Mouse (Mus musculus) CH12.LX (cell line): ENCODE results near the gene Tppp.

ENCODE experiments used
- BHLHE40 ChIP-seq: IDR thresholded peaks from 2 replicates; pipeline ENCODE4 v1.6.1; 2011; ENCODE audit warnings: mild to moderate bottlenecking, low read depth, low read length, improper control_type of control experiment
- CTCF ChIP-seq, 2 experiments: IDR thresholded peaks in 1 of 2; conservative IDR thresholded peaks in 1 of 2; 2 replicates each; pipeline ENCODE4 v1.5.1; 2011 to 2012; ENCODE audit warnings: low read depth in 2 of 2, low read length in 2 of 2, improper control_type of control experiment in 1 of 2, inconsistent platforms in 1 of 2, mild to moderate bottlenecking in 1 of 2, moderate library complexity in 1 of 2
- ELF1 ChIP-seq: IDR thresholded peaks from 2 replicates; pipeline ENCODE4 v1.6.1; 2014; ENCODE audit warnings: low read depth, mild to moderate bottlenecking, inconsistent platforms, low read length, improper control_type of control experiment
- HCFC1 ChIP-seq: IDR thresholded peaks from 2 replicates; pipeline ENCODE4 v1.6.1; 2012; ENCODE audit warnings: low read depth, mild to moderate bottlenecking, inconsistent platforms, low read length, improper control_type of control experiment
- MEF2A ChIP-seq: IDR thresholded peaks from 2 replicates; pipeline ENCODE4 v1.6.1; 2014; ENCODE audit warnings: low read depth, mild to moderate bottlenecking, inconsistent platforms, low read length, improper control_type of control experiment, borderline replicate concordance
- POLR2A ChIP-seq: IDR thresholded peaks from 2 replicates; pipeline ENCODE4 v1.6.1; 2011; ENCODE audit warnings: low read depth, mild to moderate bottlenecking, improper control_type of control experiment, low read length
- RAD21 ChIP-seq: IDR thresholded peaks from 2 replicates; pipeline ENCODE4 v1.6.1; 2011; ENCODE audit warnings: low read depth, mild to moderate bottlenecking, low read length, improper control_type of control experiment, moderate library complexity
- SIN3A ChIP-seq: IDR thresholded peaks from 2 replicates; pipeline ENCODE4 v1.6.1; 2012; ENCODE audit warnings: low read length, improper control_type of control experiment, inconsistent platforms
- UBTF ChIP-seq: IDR thresholded peaks from 2 replicates; pipeline ENCODE4 v1.6.1; 2012; ENCODE audit warnings: low read depth, mild to moderate bottlenecking, inconsistent platforms, low read length, improper control_type of control experiment, moderate library complexity
- USF1 ChIP-seq: IDR thresholded peaks from 2 replicates; pipeline ENCODE4 v1.6.1; 2014; ENCODE audit warnings: low read depth, mild to moderate bottlenecking, inconsistent platforms, low read length, improper control_type of control experiment

DNA sequence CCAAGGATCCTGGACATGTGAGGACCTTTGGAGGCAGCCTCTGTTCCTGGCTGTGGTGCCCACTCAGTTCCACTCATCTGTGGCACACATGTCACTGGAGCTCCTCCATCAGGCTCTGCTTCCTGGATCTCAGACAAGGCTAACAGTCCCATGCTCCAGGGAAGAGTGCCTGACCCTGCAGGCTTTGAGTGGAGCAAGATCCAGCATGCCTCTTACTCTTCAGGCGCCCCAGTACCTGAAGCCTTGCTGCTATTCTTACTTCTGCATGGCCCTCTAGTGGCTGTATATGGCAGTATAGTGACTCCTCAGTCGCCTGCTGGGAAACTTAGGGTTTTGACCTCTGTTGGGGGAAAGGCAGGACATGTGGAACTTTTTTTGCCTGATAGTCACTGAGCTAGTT, 17.0 kb downstream of the Tppp start:
- TF ChIP-seq HCFC1 (no peak), POLR2A (no peak), RAD21 (peak; percentile 57), USF1 (no peak), UBTF (no peak), CTCF (conservative IDR thresholded peaks at IDR 0.05 in 1 of 2, IDR thresholded peaks at IDR 0.05 in 1 of 2; ENCODE audit: low read depth in 2 of 2, low read length in 2 of 2) (peak; percentile 51 to 75), BHLHE40 (no peak), ELF1 (no peak), MEF2A (no peak), SIN3A (no peak)
